Mouse (Mus musculus) lung, embryonic 14.5 days (tissue): Measurements from ENCODE around the gene Ppp1r10. TPM values are rescaled to one million over a fixed set of nuclear protein-coding genes. Genes with fewer than 3 reads are reported as not detected.
A peak's percentile ranks its signal among the peaks of the same experiment; 100 is the strongest.

ENCODE experiments used
- ATAC-seq: fragments of 200-750 bp; cut with Nextera tagmentation; 2 replicates; pipeline ENCODE4 v1.8.0; 2017; ENCODE audit warnings: mild to moderate bottlenecking, moderate TSS enrichment, moderate library complexity; ENCODE audit not compliant: insufficient read depth
- DNase-seq: peaks from one replicate; pipeline ENCODE4 v3.0.0-alpha.2; 2015
- H3K27ac ChIP-seq: fragments of 300-500 bp; sonication (generic); 2 replicates; pipeline ENCODE4 v1.5.1; 2014; ENCODE audit warnings: low read depth, mild to moderate bottlenecking, moderate library complexity
- H3K27me3 ChIP-seq: fragments of 300-500 bp; sonication (generic); 2 replicates; pipeline ENCODE4 v1.6.1; 2014; ENCODE audit warnings: low read length, control low read depth; ENCODE audit not compliant: insufficient read depth
- H3K36me3 ChIP-seq: fragments of 300-500 bp; sonication (generic); 2 replicates; pipeline ENCODE4 v1.6.1; 2014; ENCODE audit warnings: control low read depth; ENCODE audit not compliant: insufficient read depth
- H3K4me1 ChIP-seq: fragments of 300-500 bp; sonication (generic); 2 replicates; pipeline ENCODE4 v1.6.1; 2014; ENCODE audit warnings: antibody characterized with exemption, control low read depth; ENCODE audit not compliant: insufficient read depth
- H3K4me2 ChIP-seq: fragments of 300-500 bp; sonication (generic); 2 replicates; pipeline ENCODE4 v1.6.1; 2014; ENCODE audit warnings: mild to moderate bottlenecking
- H3K4me3 ChIP-seq: fragments of 300-500 bp; sonication (generic); 2 replicates; pipeline ENCODE4 v1.5.1; 2014; ENCODE audit warnings: low read depth, low read length
- H3K9ac ChIP-seq: fragments of 300-500 bp; sonication (generic); 2 replicates; pipeline ENCODE4 v1.6.1; 2014
- H3K9me3 ChIP-seq: fragments of 300-500 bp; sonication (generic); 2 replicates; pipeline ENCODE4 v1.6.1; 2016; ENCODE audit warnings: low read depth, low read length, control low read depth
- CTCF ChIP-seq: IDR thresholded peaks from 2 replicates; pipeline ENCODE4 v1.5.1; 2016; ENCODE audit warnings: antibody characterized with exemption, low read depth
- WGBS: fragments of 180-500 bp; shearing (Covaris S2); extraction: QIAGEN DNeasy Blood & Tissue Kit; methylation state at CpG from one replicate; pipeline ENCODE4 v1.1.7; 2014; 5-methylcytosine and 5-hydroxymethylcytosine counted together
- polyA plus RNA-seq: library from polyadenylated mRNA; unstranded; fragments of >200 nt; fragmentation: Nextera tagmentation; extraction: Ambion mirVana; gene quantifications from 2 replicates; pipeline ENCODE4 v1.2.1, GENCODE M21; 2014

Ppp1r10 gene
- polyA plus RNA-seq, 1 experiment from 2014 or later = 36.3 TPM

GRCm38 (mm10) chr17:35903992-35904355, 12.3 kb upstream of the Ppp1r10 start:
- no peak overlapping the region for H3K4me2 ChIP-seq
- 74% methylated on average over 4 of the region's 4 CpGs for WGBS
- ATAC-seq (no peak), DNase-seq (no peak)
- no peak overlapping the region for H3K27ac ChIP-seq
- TF ChIP-seq CTCF = no peak
- H3K36me3 ChIP-seq = peaks cover 72% of the 10 kb centered on the region
- no peak overlapping the region for H3K9ac ChIP-seq
- H3K27me3 ChIP-seq = no peaks in the 10 kb centered on the region
- no peaks in the 10 kb centered on the region for H3K9me3 ChIP-seq
- H3K4me1 ChIP-seq = peaks cover 2% of the 10 kb centered on the region; the same call in 1 of the 2 replicates
- H3K4me3 ChIP-seq = no peak overlapping the region

DNA sequence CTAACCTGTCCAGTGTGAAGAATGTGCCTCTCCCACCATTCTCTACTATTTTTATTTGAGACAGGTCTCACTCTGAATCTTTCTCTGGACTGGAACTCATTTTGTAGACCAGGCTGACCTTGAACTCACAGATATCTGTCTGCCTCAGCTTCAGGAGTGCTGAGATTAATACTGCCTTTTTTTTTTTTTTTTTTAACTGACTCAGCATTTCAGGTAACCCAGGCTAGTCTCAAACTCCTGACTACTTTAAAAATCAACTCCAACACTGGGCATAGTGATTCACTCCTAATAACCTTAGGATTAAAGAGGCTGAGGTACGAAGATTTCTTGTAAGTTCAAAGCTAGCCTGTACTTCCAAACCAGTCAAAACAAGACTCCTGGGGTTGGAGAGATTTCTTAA, 10.6 kb upstream of the Ppp1r10 start:
- Histone ChIP-seq H3K27ac (no peak overlapping the region), H3K9me3 (no peaks in the 10 kb centered on the region), H3K36me3 (peaks cover 57% of the 10 kb centered on the region), H3K4me2 (no peak overlapping the region), H3K27me3 (no peaks in the 10 kb centered on the region), H3K9ac (no peak overlapping the region), H3K4me1 (peaks cover 5% of the 10 kb centered on the region; the same call in 1 of the 2 replicates), H3K4me3 (no peak overlapping the region)
- TF ChIP-seq CTCF = no peak
- 91% methylated on average over 1 of the region's 1 CpGs for WGBS
- no peak for DNase-seq
- no peak for ATAC-seq

DNA sequence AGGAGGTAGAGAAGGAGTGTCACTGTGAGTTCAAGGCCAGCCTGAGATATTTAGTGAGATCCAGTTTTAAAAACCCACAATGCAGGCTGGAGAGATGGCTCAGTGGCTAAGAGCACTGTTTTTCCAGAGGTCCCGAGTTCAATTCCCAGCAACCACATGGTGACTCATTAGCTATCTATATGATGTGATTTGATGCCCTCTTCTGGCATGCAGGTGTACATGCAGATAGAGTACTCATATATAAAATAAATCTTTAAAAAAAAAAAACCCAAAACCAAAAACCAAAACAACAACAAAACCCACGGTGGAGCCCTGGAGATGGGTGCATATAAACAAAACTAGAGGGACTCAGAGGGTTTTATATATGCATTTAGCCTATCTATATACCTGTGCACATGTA, 8.6 kb upstream of the Ppp1r10 start:
- no peak for ATAC-seq
- H3K27me3 ChIP-seq = no peaks in the 10 kb centered on the region
- H3K4me1 ChIP-seq = peaks cover 5% of the 10 kb centered on the region; the same call in 1 of the 2 replicates
- peak; percentile 31 for TF ChIP-seq CTCF
- 70% methylated on average over 2 of the region's 2 CpGs for WGBS
- peaks cover 66% of the 10 kb centered on the region for H3K36me3 ChIP-seq
- H3K9ac ChIP-seq = no peak overlapping the region
- no peak overlapping the region for H3K4me3 ChIP-seq
- no peaks in the 10 kb centered on the region for H3K9me3 ChIP-seq
- H3K27ac ChIP-seq = no peak overlapping the region
- DNase-seq = no peak
- H3K4me2 ChIP-seq = no peak overlapping the region

DNA sequence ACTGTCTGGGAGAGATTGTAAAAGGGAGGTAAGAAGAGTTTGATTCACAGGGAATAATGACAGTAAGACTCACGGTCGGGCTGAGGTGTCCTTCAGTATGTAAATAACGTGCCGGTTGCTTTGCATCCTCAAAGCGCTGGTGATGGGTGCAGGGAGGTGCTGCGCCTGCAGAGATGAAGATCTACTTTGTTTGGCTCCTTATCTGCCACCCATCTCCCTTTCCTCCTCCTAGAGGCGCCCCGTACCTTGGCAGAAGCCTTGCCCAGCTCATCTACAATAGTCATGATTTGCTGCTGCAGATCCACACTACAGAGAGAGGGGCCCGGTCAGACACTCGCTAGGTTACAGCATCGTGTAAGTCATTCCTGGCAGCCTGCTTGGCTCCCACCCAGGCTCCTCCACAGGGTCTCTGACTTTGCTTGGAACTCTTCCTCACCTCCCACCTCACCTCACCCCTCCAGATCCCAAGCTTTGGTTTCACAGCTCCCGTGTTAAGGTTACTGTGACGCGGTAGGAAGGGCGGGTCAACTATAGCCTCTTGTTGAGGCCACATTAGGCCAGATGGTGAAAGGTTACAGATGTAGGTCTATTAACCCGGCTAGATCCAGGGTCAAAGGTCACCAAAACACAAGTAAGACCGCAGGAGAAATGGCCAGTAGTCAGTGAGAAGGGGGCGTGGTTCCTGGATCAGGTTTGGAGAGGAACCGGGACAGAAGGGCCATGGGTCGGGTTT, 6.9 kb upstream of the Ppp1r10 start:
- 14% methylated on average over 20 of the region's 20 CpGs for WGBS
- ATAC-seq = peak; percentile 23

GRCm38 (mm10) chr17:35909919-35910369, 6.3 kb upstream of the Ppp1r10 start, which contains the start of gene Atat1:
Gene Atat1 (minus strand): TSS chr17:35910075.
- Histone ChIP-seq H3K4me3 (peak within 1 kb of the TSS; percentile 70), H3K36me3 (peaks cover 66% of the 10 kb centered on the region), H3K27ac (peak within 1 kb of the TSS; percentile 73; the same call in 1 of the 2 replicates), H3K4me2 (peak within 1 kb of the TSS; percentile 71), H3K4me1 (peaks cover 5% of the 10 kb centered on the region; the same call in 1 of the 2 replicates), H3K9ac (peak within 1 kb of the TSS; percentile 73), H3K27me3 (no peaks in the 10 kb centered on the region), H3K9me3 (no peaks in the 10 kb centered on the region)
- DNase-seq (peak; percentile 97), ATAC-seq (peak; percentile 92)
- WGBS = 3% methylated on average over 25 of the region's 25 CpGs
- TF ChIP-seq CTCF = no peak

More for the DNA sequence above, 6.9 kb upstream of the Ppp1r10 start:
- Histone ChIP-seq H3K9ac (peak overlapping the region; percentile 73), H3K36me3 (peaks cover 66% of the 10 kb centered on the region), H3K4me3 (peak overlapping the region; percentile 70), H3K27me3 (no peaks in the 10 kb centered on the region), H3K27ac (peak overlapping the region; percentile 73; the same call in 1 of the 2 replicates), H3K4me1 (peaks cover 5% of the 10 kb centered on the region; the same call in 1 of the 2 replicates), H3K4me2 (peak overlapping the region; percentile 71), H3K9me3 (no peaks in the 10 kb centered on the region)
- no peak for DNase-seq
- no peak for TF ChIP-seq CTCF

DNA sequence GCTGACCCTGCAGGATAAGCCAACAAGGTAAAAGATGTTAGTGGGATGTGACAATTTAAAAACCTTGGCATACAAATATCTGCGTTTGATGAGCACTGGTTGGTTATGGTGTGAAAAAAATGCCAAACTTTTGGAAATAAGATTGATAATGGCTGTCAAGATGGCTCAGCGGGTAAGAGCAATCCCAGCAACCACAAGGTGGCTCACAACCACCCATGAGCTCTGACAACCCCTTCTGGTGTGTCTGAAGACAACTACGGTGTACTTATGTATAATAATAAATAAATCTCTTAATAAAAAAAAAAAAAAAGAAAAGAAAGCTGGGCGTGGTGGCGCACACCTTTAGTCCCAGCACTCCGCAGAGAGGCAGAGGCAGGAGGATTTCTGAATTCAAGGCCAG, 1.3 kb upstream of the Ppp1r10 start:
- no peak for DNase-seq
- WGBS = 71% methylated on average over 6 of the region's 6 CpGs
- Histone ChIP-seq H3K27me3 (no peaks in the 10 kb centered on the region), H3K27ac (no peak overlapping the region), H3K9me3 (no peaks in the 10 kb centered on the region), H3K4me2 (peak overlapping the region; percentile 100), H3K9ac (peak overlapping the region; percentile 96; the same call in 1 of the 2 replicates), H3K36me3 (peaks cover 47% of the 10 kb centered on the region), H3K4me1 (peaks cover 8% of the 10 kb centered on the region), H3K4me3 (peak overlapping the region; percentile 79)
- no peak for TF ChIP-seq CTCF
- no peak for ATAC-seq

GRCm38 (mm10) chr17:35915538-35916296, 517 bp upstream of the Ppp1r10 start:
- TF ChIP-seq CTCF = no peak
- H3K4me3 ChIP-seq = peak overlapping the region; percentile 79
- peaks cover 11% of the 10 kb centered on the region for H3K4me1 ChIP-seq
- DNase-seq = peak; percentile 30
- WGBS = under 1% methylated on average over 28 of the region's 28 CpGs
- H3K4me2 ChIP-seq = peak overlapping the region; percentile 100
- no peaks in the 10 kb centered on the region for H3K27me3 ChIP-seq
- peak overlapping the region; percentile 99 for H3K27ac ChIP-seq
- no peaks in the 10 kb centered on the region for H3K9me3 ChIP-seq
- peak overlapping the region; percentile 96 for H3K9ac ChIP-seq
- H3K36me3 ChIP-seq = peaks cover 47% of the 10 kb centered on the region
- ATAC-seq = no peak
